Mouse (Mus musculus) thymus, adult 2 months (tissue): ENCODE data around the gene Tfcp2l1. TPM values are rescaled to one million over a fixed set of nuclear protein-coding genes. Genes with fewer than 3 reads are reported as not detected.

Experiments
- DNase-seq: peaks from one replicate; pipeline ENCODE4 v3.0.0; 2021
- H3K27ac ChIP-seq: fragments of 200-500 bp; 2 replicates; pipeline ENCODE4 v1.5.1; 2012; ENCODE audit warnings: low read length, control low read depth; ENCODE audit not compliant: control insufficient read depth, insufficient read depth
- H3K27me3 ChIP-seq: fragments of 200-500 bp; 2 replicates; pipeline ENCODE4 v1.6.1; 2012; ENCODE audit warnings: mild to moderate bottlenecking, low read length, moderate library complexity, mixed read lengths; ENCODE audit not compliant: control insufficient read depth, insufficient read depth
- H3K36me3 ChIP-seq: fragments of 200-500 bp; 2 replicates; pipeline ENCODE4 v1.6.1; 2012; ENCODE audit warnings: mild to moderate bottlenecking, low read length, moderate library complexity; ENCODE audit not compliant: control insufficient read depth, insufficient read depth
- H3K4me1 ChIP-seq: fragments of 200-500 bp; replicated peaks from 2 replicates; pipeline ENCODE4 v1.6.1; 2012; ENCODE audit warnings: low read length; ENCODE audit not compliant: control insufficient read depth, insufficient read depth
- H3K4me3 ChIP-seq: fragments of 200-500 bp; 2 replicates; pipeline ENCODE4 v1.5.1; 2012; ENCODE audit warnings: mild to moderate bottlenecking, low read length, control low read depth, moderate library complexity; ENCODE audit not compliant: control insufficient read depth, insufficient read depth
- CTCF ChIP-seq: fragments of 200-500 bp; IDR thresholded peaks from 2 replicates; pipeline ENCODE4 v1.5.1; 2012; ENCODE audit warnings: mild to moderate bottlenecking, control low read depth, low read length, moderate library complexity, borderline replicate concordance; ENCODE audit not compliant: control insufficient read depth, poor library complexity, insufficient read depth; ENCODE audit errors: extremely low read depth
- POLR2A ChIP-seq: fragments of 200-500 bp; IDR thresholded peaks from 2 replicates; pipeline ENCODE4 v1.6.1; 2012; ENCODE audit warnings: mild to moderate bottlenecking, low read length, control low read depth, moderate library complexity; ENCODE audit not compliant: control insufficient read depth, poor library complexity, insufficient read depth; ENCODE audit errors: extremely low read depth
- whole genome bisulfite sequencing: fragments of 180-500 bp; shearing (Covaris S2); methylation state at CpG from one replicate; pipeline ENCODE4 v1.1.7; 2018; 5-methylcytosine and 5-hydroxymethylcytosine counted together
- polyA plus RNA-seq: library from polyadenylated mRNA; depleted of rRNA; stranded (reverse); fragments of >200 nt; gene quantifications from 2 replicates; pipeline ENCODE4 v1.2.3, GENCODE M21; 2012

Gene Tfcp2l1
- polyA plus RNA-seq, 1 experiment = 3.1 TPM

GRCm38 (mm10) chr1:118649933-118650770, 22.4 kb downstream of the Tfcp2l1 start:
- TF ChIP-seq POLR2A (no peak), CTCF (no peak)
- Histone ChIP-seq H3K36me3 (no peaks in the 10 kb centered on the region), H3K27ac (no peak overlapping the region), H3K4me1 (no peaks in the 10 kb centered on the region), H3K27me3 (no peaks in the 10 kb centered on the region), H3K4me3 (no peak overlapping the region)
- WGBS = 89% methylated on average over 9 of the region's 9 CpGs
- DNase-seq = no peak

DNA sequence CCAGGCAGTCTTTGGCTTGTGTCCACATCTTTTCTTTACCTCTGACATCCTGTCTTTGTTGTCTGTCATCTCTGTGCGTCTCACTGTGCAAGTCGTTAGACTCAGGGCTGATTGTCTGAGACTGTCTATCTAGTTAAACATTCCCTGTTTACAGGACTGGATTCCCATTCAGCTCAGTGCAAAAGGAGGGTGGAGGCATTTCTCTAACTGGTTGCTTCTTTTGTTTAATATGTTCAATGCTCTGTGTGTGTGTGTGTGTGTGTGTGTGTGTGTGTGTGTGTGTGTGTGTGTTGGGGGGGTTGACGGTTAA, 23.0 kb downstream of the Tfcp2l1 start:
- no peak overlapping the region for H3K27ac ChIP-seq
- no peak for DNase-seq
- H3K4me3 ChIP-seq = no peak overlapping the region
- H3K36me3 ChIP-seq = no peaks in the 10 kb centered on the region
- 84% methylated on average over 3 of the region's 3 CpGs for WGBS
- H3K27me3 ChIP-seq = no peaks in the 10 kb centered on the region
- H3K4me1 ChIP-seq = no peaks in the 10 kb centered on the region
- TF ChIP-seq CTCF (no peak), POLR2A (no peak)

GRCm38 (mm10) chr1:118658716-118659115, 31.0 kb downstream of the Tfcp2l1 start:
- Histone ChIP-seq H3K27me3 (no peaks in the 10 kb centered on the region), H3K27ac (no peak overlapping the region), H3K4me1 (no peaks in the 10 kb centered on the region), H3K4me3 (no peak overlapping the region), H3K36me3 (no peaks in the 10 kb centered on the region)
- WGBS = 91% methylated on average over 6 of the region's 6 CpGs
- no peak for TF ChIP-seq POLR2A
- no peak for TF ChIP-seq CTCF
- no peak for DNase-seq

DNA sequence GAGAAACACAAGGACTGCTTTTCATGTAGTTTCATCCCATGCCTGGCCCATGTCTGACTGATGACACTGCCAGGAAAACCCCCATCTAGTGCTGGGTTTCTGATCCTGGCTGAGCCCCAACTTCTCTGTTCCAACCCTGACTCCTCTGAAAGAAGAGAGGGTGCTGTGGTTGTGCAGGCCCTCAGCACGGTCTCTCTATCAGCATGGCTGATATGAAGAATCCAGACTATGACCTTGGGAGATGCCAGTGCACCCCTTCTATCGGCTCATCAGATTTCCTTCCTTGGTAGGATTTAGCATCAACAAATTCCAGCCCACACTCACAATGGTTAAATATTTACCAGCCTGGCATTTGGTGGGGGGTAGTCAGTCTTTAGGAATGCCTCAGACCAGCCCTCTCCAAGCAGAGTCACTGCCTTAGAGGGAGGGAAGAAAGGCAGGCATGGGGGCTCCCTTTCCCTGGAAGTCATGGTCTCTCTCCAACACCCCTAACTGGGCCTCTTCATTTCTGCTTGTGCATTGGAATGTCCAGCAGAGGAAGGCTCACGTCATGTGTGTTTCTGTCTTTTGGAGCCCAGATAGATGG, 33.2 kb downstream of the Tfcp2l1 start:
- no peaks in the 10 kb centered on the region for H3K36me3 ChIP-seq
- no peak overlapping the region for H3K27ac ChIP-seq
- H3K4me1 ChIP-seq = no peaks in the 10 kb centered on the region
- WGBS = 92% methylated on average over 3 of the region's 3 CpGs
- DNase-seq = no peak
- H3K27me3 ChIP-seq = no peaks in the 10 kb centered on the region
- H3K4me3 ChIP-seq = no peak overlapping the region
- TF ChIP-seq POLR2A = no peak
- TF ChIP-seq CTCF = no peak

GRCm38 (mm10) chr1:118663062-118663461, 35.3 kb downstream of the Tfcp2l1 start:
- H3K36me3 ChIP-seq = no peaks in the 10 kb centered on the region
- H3K4me3 ChIP-seq = no peak overlapping the region
- no peak for DNase-seq
- H3K4me1 ChIP-seq = no peaks in the 10 kb centered on the region
- 64% methylated on average over 1 of the region's 1 CpGs for WGBS
- no peaks in the 10 kb centered on the region for H3K27me3 ChIP-seq
- TF ChIP-seq POLR2A (no peak), CTCF (no peak)
- no peak overlapping the region for H3K27ac ChIP-seq

DNA sequence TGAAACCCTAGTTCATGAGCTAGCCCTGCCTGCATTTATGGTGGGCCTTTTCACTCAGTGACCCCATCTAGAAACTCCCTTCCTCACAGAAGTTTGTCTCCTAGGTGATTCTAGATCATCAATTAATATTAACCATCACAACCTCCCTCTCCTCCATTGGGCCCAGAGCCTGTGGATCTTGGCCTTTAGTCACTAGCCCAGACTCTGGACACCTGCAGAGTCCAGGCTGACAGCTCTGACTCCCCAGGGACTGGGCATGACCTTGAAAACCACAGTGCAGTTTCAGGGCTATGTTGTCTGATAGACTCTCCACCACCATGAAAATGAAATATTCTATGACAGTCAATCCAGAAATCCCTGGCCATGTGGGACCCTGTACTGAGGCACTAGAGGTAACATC, 39.8 kb downstream of the Tfcp2l1 start:
- TF ChIP-seq CTCF = no peak
- no peak for TF ChIP-seq POLR2A
- no peak overlapping the region for H3K4me3 ChIP-seq
- H3K36me3 ChIP-seq = no peaks in the 10 kb centered on the region
- H3K4me1 ChIP-seq = no peaks in the 10 kb centered on the region
- no peak overlapping the region for H3K27ac ChIP-seq
- no peaks in the 10 kb centered on the region for H3K27me3 ChIP-seq
- no peak for DNase-seq

GRCm38 (mm10) chr1:118672196-118672595, 44.5 kb downstream of the Tfcp2l1 start:
- WGBS = 89% methylated on average over 8 of the region's 8 CpGs
- DNase-seq = no peak
- TF ChIP-seq POLR2A (no peak), CTCF (no peak)

More at GRCm38 (mm10) chr1:118672196-118672595, 44.5 kb downstream of the Tfcp2l1 start:
- Histone ChIP-seq H3K27ac (no peak overlapping the region), H3K4me3 (no peak overlapping the region), H3K4me1 (no peaks in the 10 kb centered on the region), H3K36me3 (no peaks in the 10 kb centered on the region), H3K27me3 (no peaks in the 10 kb centered on the region)
